Mouse (Mus musculus) lung, postnatal 0 days (tissue): Measurements from ENCODE around the gene Efcab11. TPM values are rescaled to one million over a fixed set of nuclear protein-coding genes. Genes with fewer than 3 reads are reported as not detected.

Experiments used
- ATAC-seq: fragments of 200-750 bp; cut with Nextera tagmentation; 2 replicates; pipeline ENCODE4 v1.8.0; 2017; ENCODE audit warnings: moderate library complexity
- DNase-seq: peaks from one replicate; pipeline ENCODE4 v3.0.0-alpha.2; 2016; ENCODE audit warnings: low spot score
- H3K27ac ChIP-seq: fragments of 300-500 bp; sonication (generic); 2 replicates; pipeline ENCODE4 v1.5.1; 2014; ENCODE audit warnings: antibody characterized with exemption, mild to moderate bottlenecking, low read length, mixed read lengths
- H3K27me3 ChIP-seq: fragments of 300-500 bp; sonication (generic); replicated peaks from 2 replicates; pipeline ENCODE4 v1.6.1; 2014; ENCODE audit warnings: low read length, mixed read lengths; ENCODE audit not compliant: insufficient read depth
- H3K36me3 ChIP-seq: fragments of 300-500 bp; sonication (generic); 2 replicates; pipeline ENCODE4 v1.6.1; 2014; ENCODE audit warnings: low read length, mixed read lengths; ENCODE audit not compliant: insufficient read depth
- H3K4me1 ChIP-seq: fragments of 300-500 bp; sonication (generic); 2 replicates; pipeline ENCODE4 v1.6.1; 2014; ENCODE audit warnings: antibody characterized with exemption, low read depth, low read length, mixed read lengths; ENCODE audit not compliant: insufficient read depth
- H3K4me2 ChIP-seq: fragments of 300-500 bp; sonication (generic); replicated peaks from 2 replicates; pipeline ENCODE4 v1.6.1; 2014; ENCODE audit warnings: low read depth, mild to moderate bottlenecking, low read length, moderate library complexity, mixed read lengths
- H3K4me3 ChIP-seq: fragments of 300-500 bp; sonication (generic); 2 replicates; pipeline ENCODE4 v1.5.1; 2014; ENCODE audit warnings: low read depth, low read length
- H3K9ac ChIP-seq: fragments of 300-500 bp; sonication (generic); replicated peaks from 2 replicates; pipeline ENCODE4 v1.6.1; 2014; ENCODE audit warnings: low read depth, mild to moderate bottlenecking
- H3K9me3 ChIP-seq: fragments of 300-500 bp; sonication (generic); 2 replicates; pipeline ENCODE4 v1.6.1; 2016; ENCODE audit warnings: low read length, mixed read lengths
- CTCF ChIP-seq: IDR thresholded peaks from 2 replicates; pipeline ENCODE4 v1.5.1; 2016; ENCODE audit warnings: antibody characterized with exemption, mild to moderate bottlenecking
- EP300 ChIP-seq: IDR thresholded peaks from 2 replicates; pipeline ENCODE4 v1.6.1; 2016; ENCODE audit warnings: antibody characterized with exemption, mild to moderate bottlenecking, control low read depth
- WGBS: fragments of 180-500 bp; shearing (Covaris S2); extraction: QIAGEN DNeasy Blood & Tissue Kit; methylation state at CpG from one replicate; pipeline ENCODE4 v1.1.7; 2014; 5-methylcytosine and 5-hydroxymethylcytosine counted together
- polyA plus RNA-seq: library from polyadenylated mRNA; unstranded; fragments of >200 nt; fragmentation: Nextera tagmentation; extraction: Ambion mirVana; gene quantifications from 2 replicates; pipeline ENCODE4 v1.2.1, GENCODE M21; 2015

The Efcab11 gene
- polyA plus RNA-seq, 1 experiment from 2014 or later: 2.2 TPM

GRCm38 (mm10) chr12:99838703-99839102, 45.5 kb downstream of the Efcab11 start:
- Histone ChIP-seq H3K36me3 (no peaks in the 10 kb centered on the region), H3K27ac (no peak overlapping the region), H3K9me3 (no peaks in the 10 kb centered on the region), H3K4me2 (no peak overlapping the region), H3K27me3 (no peaks in the 10 kb centered on the region), H3K4me1 (no peaks in the 10 kb centered on the region), H3K9ac (no peak overlapping the region), H3K4me3 (no peak overlapping the region)
- DNase-seq: no peak
- TF ChIP-seq CTCF: peak; percentile 23; the same call in 1 of the 2 replicates
- no peak for TF ChIP-seq EP300
- 77% methylated on average over 14 of the region's 14 CpGs for WGBS
- ATAC-seq: no peak

GRCm38 (mm10) chr12:99838109-99838508, 46.1 kb downstream of the Efcab11 start:
- DNase-seq (no peak), ATAC-seq (no peak)
- Histone ChIP-seq H3K4me1 (no peaks in the 10 kb centered on the region), H3K27me3 (no peaks in the 10 kb centered on the region), H3K4me2 (no peak overlapping the region), H3K4me3 (no peak overlapping the region), H3K9ac (no peak overlapping the region), H3K9me3 (no peaks in the 10 kb centered on the region), H3K27ac (no peak overlapping the region), H3K36me3 (no peaks in the 10 kb centered on the region)
- WGBS: 80% methylated on average over 11 of the region's 11 CpGs
- TF ChIP-seq EP300: no peak
- no peak for TF ChIP-seq CTCF

GRCm38 (mm10) chr12:99837528-99837927, 46.7 kb downstream of the Efcab11 start:
- no peak for ATAC-seq
- 82% methylated on average over 5 of the region's 5 CpGs for WGBS
- no peaks in the 10 kb centered on the region for H3K27me3 ChIP-seq

GRCm38 (mm10) chr12:99836404-99837131, 47.7 kb downstream of the Efcab11 start:
- H3K4me3 ChIP-seq: no peak overlapping the region
- TF ChIP-seq CTCF (no peak), EP300 (no peak)
- H3K4me1 ChIP-seq: no peaks in the 10 kb centered on the region
- H3K27me3 ChIP-seq: no peaks in the 10 kb centered on the region
- no peak overlapping the region for H3K27ac ChIP-seq
- no peak overlapping the region for H3K4me2 ChIP-seq
- DNase-seq (peak; percentile 23), ATAC-seq (no peak)
- no peaks in the 10 kb centered on the region for H3K36me3 ChIP-seq
- no peaks in the 10 kb centered on the region for H3K9me3 ChIP-seq
- WGBS: 72% methylated on average over 20 of the region's 20 CpGs
- no peak overlapping the region for H3K9ac ChIP-seq

More at GRCm38 (mm10) chr12:99837528-99837927, 46.7 kb downstream of the Efcab11 start:
- Histone ChIP-seq H3K4me1 (no peaks in the 10 kb centered on the region), H3K4me2 (no peak overlapping the region), H3K36me3 (no peaks in the 10 kb centered on the region), H3K27ac (no peak overlapping the region), H3K4me3 (no peak overlapping the region), H3K9ac (no peak overlapping the region), H3K9me3 (no peaks in the 10 kb centered on the region)
- TF ChIP-seq CTCF (no peak), EP300 (no peak)
- no peak for DNase-seq

- H3K27me3 ChIP-seq: no peaks in the 10 kb centered on the region
- no peak overlapping the region for H3K9ac ChIP-seq
- DNase-seq: no peak
- ATAC-seq: no peak
- WGBS: 100% methylated on average over 1 of the region's 1 CpGs
- H3K4me1 ChIP-seq: no peaks in the 10 kb centered on the region
- H3K4me2 ChIP-seq: no peak overlapping the region
- H3K9me3 ChIP-seq: no peaks in the 10 kb centered on the region
- TF ChIP-seq EP300: no peak
- TF ChIP-seq CTCF: peak; percentile 34
- no peak overlapping the region for H3K27ac ChIP-seq
- no peaks in the 10 kb centered on the region for H3K36me3 ChIP-seq
- H3K4me3 ChIP-seq: no peak overlapping the region
These were observed 50.8 kb downstream of the Efcab11 start for GRCm38 (mm10) chr12:99833476-99833875.

- no peak for ATAC-seq
- Histone ChIP-seq H3K4me3 (no peak overlapping the region), H3K4me2 (no peak overlapping the region), H3K27ac (no peak overlapping the region), H3K9me3 (no peaks in the 10 kb centered on the region), H3K4me1 (no peaks in the 10 kb centered on the region), H3K27me3 (no peaks in the 10 kb centered on the region), H3K36me3 (no peaks in the 10 kb centered on the region), H3K9ac (no peak overlapping the region)
- no peak for DNase-seq
- 87% methylated on average over 4 of the region's 4 CpGs for WGBS
- TF ChIP-seq CTCF: no peak
- no peak for TF ChIP-seq EP300
These were observed 61.6 kb downstream of the Efcab11 start for GRCm38 (mm10) chr12:99822591-99822990.
